Mouse (Mus musculus): Measurements from ENCODE around the gene Polr3a.

The Polr3a gene

DNA sequence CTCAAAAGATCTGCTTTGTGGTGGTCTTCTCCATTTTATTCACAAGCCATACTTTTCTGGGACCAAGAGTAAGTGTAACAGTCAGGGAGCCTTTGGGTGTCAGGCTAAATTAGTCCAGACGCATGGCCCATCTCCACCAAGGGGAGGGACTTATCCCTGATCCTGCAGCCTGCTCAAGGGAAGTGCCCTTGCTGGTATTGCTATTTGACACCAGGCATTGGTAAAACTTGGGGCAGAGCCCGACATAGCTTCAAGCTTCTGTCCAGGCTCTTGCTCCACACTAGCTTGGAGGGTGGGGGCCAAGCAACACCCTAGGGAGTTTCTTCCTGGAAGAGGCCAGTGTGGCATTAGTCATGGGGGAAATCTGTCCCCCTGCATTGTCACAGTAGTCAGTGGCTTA is 23.8 kb upstream of the Polr3a start:
- Histone ChIP-seq H3K4me1 (replicated peaks; ENCODE audit: low read depth, low read length) (peaks cover 31% of the 10 kb centered on the region), H3K9me3 (ENCODE audit: low read length) (peaks cover 6% of the 10 kb centered on the region), H3K4me3 (replicated peaks; ENCODE audit: low read length) (no peak overlapping the region), H3K27me3 (ENCODE audit: insufficient read depth, low read length) (peaks cover 27% of the 10 kb centered on the region), H3K36me3 (ENCODE audit: insufficient read depth, low read length) (no peaks in the 10 kb centered on the region)
- TF ChIP-seq NANOG (IDR thresholded peaks at IDR 0.05; ENCODE audit: borderline replicate concordance, low read length) (no peak), CTCF (conservative IDR thresholded peaks at IDR 0.05; ENCODE audit: low read length) (no peak), POU5F1 (IDR thresholded peaks at IDR 0.05; ENCODE audit: borderline replicate concordance, low read length) (no peak)

GRCm38 (mm10) chr14:24510218-24510617 is 23.4 kb upstream of the Polr3a start:
- Histone ChIP-seq H3K36me3 (ENCODE audit: insufficient read depth, low read length) (no peaks in the 10 kb centered on the region), H3K4me1 (replicated peaks; ENCODE audit: low read depth, low read length) (peaks cover 31% of the 10 kb centered on the region), H3K27me3 (ENCODE audit: insufficient read depth, low read length) (peaks cover 27% of the 10 kb centered on the region), H3K9me3 (ENCODE audit: low read length) (peaks cover 6% of the 10 kb centered on the region), H3K4me3 (replicated peaks; ENCODE audit: low read length) (no peak overlapping the region)
- TF ChIP-seq POU5F1 (IDR thresholded peaks at IDR 0.05; ENCODE audit: borderline replicate concordance, low read length) (no peak), NANOG (IDR thresholded peaks at IDR 0.05; ENCODE audit: borderline replicate concordance, low read length) (no peak), CTCF (conservative IDR thresholded peaks at IDR 0.05; ENCODE audit: low read length) (peak; percentile 69)

GRCm38 (mm10) chr14:24509557-24509956 is 22.7 kb upstream of the Polr3a start:
- TF ChIP-seq POU5F1 (IDR thresholded peaks at IDR 0.05; ENCODE audit: borderline replicate concordance, low read length) (no peak), NANOG (IDR thresholded peaks at IDR 0.05; ENCODE audit: borderline replicate concordance, low read length) (no peak), CTCF (conservative IDR thresholded peaks at IDR 0.05; ENCODE audit: low read length) (no peak)
- H3K27me3 ChIP-seq (ENCODE audit: insufficient read depth, low read length) = peaks cover 27% of the 10 kb centered on the region

DNA sequence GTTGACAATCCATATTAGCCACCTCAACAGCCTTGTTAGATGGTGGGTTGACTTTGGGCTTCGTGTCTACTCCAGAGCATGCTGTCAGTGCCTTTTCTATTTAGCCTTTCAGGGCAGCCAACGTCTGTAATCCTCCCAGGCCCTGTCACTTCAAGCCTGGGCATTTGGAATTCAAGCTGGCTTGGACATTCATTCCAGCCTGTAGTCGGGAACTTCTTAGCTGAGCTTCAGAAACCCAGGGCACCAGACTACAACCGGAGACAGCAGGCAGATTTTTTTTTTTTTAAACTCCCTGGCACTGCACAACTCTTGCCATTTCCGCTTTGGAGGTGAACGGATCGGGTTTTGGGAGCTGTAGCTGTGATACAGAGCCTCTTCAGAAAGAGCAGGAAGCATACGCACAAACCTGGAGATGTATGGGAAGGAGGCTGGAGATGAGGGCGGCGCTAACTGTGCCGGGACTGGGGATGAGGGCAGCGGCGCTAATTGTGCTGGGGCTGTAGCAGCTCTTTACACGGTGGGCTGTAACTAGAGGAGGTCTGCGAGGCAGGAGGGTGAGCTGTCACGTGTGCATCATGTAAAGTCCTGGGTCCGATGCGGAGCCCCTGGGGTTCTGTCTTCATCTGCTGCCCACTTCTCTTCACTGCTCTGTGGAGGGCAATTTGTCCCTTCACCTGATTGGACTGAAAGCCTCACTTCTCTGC is 21.4 kb upstream of the Polr3a start:
- H3K27me3 ChIP-seq (ENCODE audit: insufficient read depth, low read length) = peaks cover 27% of the 10 kb centered on the region
- no peaks in the 10 kb centered on the region for H3K36me3 ChIP-seq (ENCODE audit: insufficient read depth, low read length)
- peaks cover 19% of the 10 kb centered on the region for H3K9me3 ChIP-seq (ENCODE audit: low read length)
- no peak for TF ChIP-seq NANOG (IDR thresholded peaks at IDR 0.05; ENCODE audit: borderline replicate concordance, low read length)
- H3K4me1 ChIP-seq (replicated peaks; ENCODE audit: low read depth, low read length) = peaks cover 31% of the 10 kb centered on the region
- 0 out of 2 replicates have a peak overlapping the region, but pooled peaks have one; percentile 21 for H3K4me3 ChIP-seq (replicated peaks; ENCODE audit: low read length)

More at GRCm38 (mm10) chr14:24509557-24509956, 22.7 kb upstream of the Polr3a start:
- Histone ChIP-seq H3K4me3 (replicated peaks; ENCODE audit: low read length) (no peak overlapping the region), H3K4me1 (replicated peaks; ENCODE audit: low read depth, low read length) (peaks cover 31% of the 10 kb centered on the region), H3K9me3 (ENCODE audit: low read length) (peaks cover 6% of the 10 kb centered on the region), H3K36me3 (ENCODE audit: insufficient read depth, low read length) (no peaks in the 10 kb centered on the region)

- H3K4me3 ChIP-seq (replicated peaks; ENCODE audit: low read length) = peak overlapping the region; percentile 21; the same call in 1 of the 2 replicates
- peaks cover 20% of the 10 kb centered on the region for H3K9me3 ChIP-seq (ENCODE audit: low read length)
- no peak for TF ChIP-seq NANOG (IDR thresholded peaks at IDR 0.05; ENCODE audit: borderline replicate concordance, low read length)
- H3K27me3 ChIP-seq (ENCODE audit: insufficient read depth, low read length) = peaks cover 27% of the 10 kb centered on the region
- H3K4me1 ChIP-seq (replicated peaks; ENCODE audit: low read depth, low read length) = peaks cover 31% of the 10 kb centered on the region
- H3K36me3 ChIP-seq (ENCODE audit: insufficient read depth, low read length) = peaks cover 2% of the 10 kb centered on the region; the same call in 1 of the 2 replicates
Observed at GRCm38 (mm10) chr14:24507452-24508069, 20.7 kb upstream of the Polr3a start.

- no peak for TF ChIP-seq NANOG (IDR thresholded peaks at IDR 0.05; ENCODE audit: borderline replicate concordance, low read length)
- no peak for TF ChIP-seq POU5F1 (IDR thresholded peaks at IDR 0.05; ENCODE audit: borderline replicate concordance, low read length)
- no peak for TF ChIP-seq CTCF (conservative IDR thresholded peaks at IDR 0.05; ENCODE audit: low read length)
- H3K9me3 ChIP-seq (ENCODE audit: low read length) = peaks cover 14% of the 10 kb centered on the region
- peaks cover 61% of the 10 kb centered on the region for H3K36me3 ChIP-seq (ENCODE audit: insufficient read depth, low read length)
- H3K4me1 ChIP-seq (replicated peaks; ENCODE audit: low read depth, low read length) = peaks cover 52% of the 10 kb centered on the region
- 0 out of 2 replicates have a peak, but pooled peaks cover 2% of the 10 kb centered on the region for H3K27me3 ChIP-seq (ENCODE audit: insufficient read depth, low read length)
- peak overlapping the region; percentile 39; the same call in 1 of the 2 replicates for H3K4me3 ChIP-seq (replicated peaks; ENCODE audit: low read length)
Observed at GRCm38 (mm10) chr14:24501256-24501655, 14.4 kb upstream of the Polr3a start.

GRCm38 (mm10) chr14:24500845-24501186 is 14.0 kb upstream of the Polr3a start:
- peaks cover 56% of the 10 kb centered on the region for H3K4me1 ChIP-seq (replicated peaks; ENCODE audit: low read depth, low read length)
- peaks cover 65% of the 10 kb centered on the region for H3K36me3 ChIP-seq (ENCODE audit: insufficient read depth, low read length)

GRCm38 (mm10) chr14:24500091-24500844 is 13.4 kb upstream of the Polr3a start:
- peak; percentile 82 for TF ChIP-seq CTCF (conservative IDR thresholded peaks at IDR 0.05; ENCODE audit: low read length)
- TF ChIP-seq POU5F1 (IDR thresholded peaks at IDR 0.05; ENCODE audit: borderline replicate concordance, low read length) = no peak
- no peak for TF ChIP-seq NANOG (IDR thresholded peaks at IDR 0.05; ENCODE audit: borderline replicate concordance, low read length)
- H3K4me1 ChIP-seq (replicated peaks; ENCODE audit: low read depth, low read length) = peaks cover 62% of the 10 kb centered on the region

More at GRCm38 (mm10) chr14:24500845-24501186, 14.0 kb upstream of the Polr3a start:
- Histone ChIP-seq H3K9me3 (ENCODE audit: low read length) (peaks cover 14% of the 10 kb centered on the region), H3K27me3 (ENCODE audit: insufficient read depth, low read length) (no peaks in the 10 kb centered on the region), H3K4me3 (replicated peaks; ENCODE audit: low read length) (peak overlapping the region; percentile 39; the same call in 1 of the 2 replicates)
- no peak for TF ChIP-seq CTCF (conservative IDR thresholded peaks at IDR 0.05; ENCODE audit: low read length)
- no peak for TF ChIP-seq NANOG (IDR thresholded peaks at IDR 0.05; ENCODE audit: borderline replicate concordance, low read length)
- no peak for TF ChIP-seq POU5F1 (IDR thresholded peaks at IDR 0.05; ENCODE audit: borderline replicate concordance, low read length)

More at GRCm38 (mm10) chr14:24500091-24500844, 13.4 kb upstream of the Polr3a start:
- H3K9me3 ChIP-seq (ENCODE audit: low read length) = peaks cover 14% of the 10 kb centered on the region
- H3K36me3 ChIP-seq (ENCODE audit: insufficient read depth, low read length) = peaks cover 71% of the 10 kb centered on the region
- peak overlapping the region; percentile 39; the same call in 1 of the 2 replicates for H3K4me3 ChIP-seq (replicated peaks; ENCODE audit: low read length)
- H3K27me3 ChIP-seq (ENCODE audit: insufficient read depth, low read length) = no peaks in the 10 kb centered on the region
